Mouse (Mus musculus): ENCODE data around the gene Notch3.
"Not testable (repeated sequence)": the region's sequence is repeated elsewhere in the genome, so short reads cannot be mapped to it uniquely, and the experiment has no call there.

Notch3 gene

DNA sequence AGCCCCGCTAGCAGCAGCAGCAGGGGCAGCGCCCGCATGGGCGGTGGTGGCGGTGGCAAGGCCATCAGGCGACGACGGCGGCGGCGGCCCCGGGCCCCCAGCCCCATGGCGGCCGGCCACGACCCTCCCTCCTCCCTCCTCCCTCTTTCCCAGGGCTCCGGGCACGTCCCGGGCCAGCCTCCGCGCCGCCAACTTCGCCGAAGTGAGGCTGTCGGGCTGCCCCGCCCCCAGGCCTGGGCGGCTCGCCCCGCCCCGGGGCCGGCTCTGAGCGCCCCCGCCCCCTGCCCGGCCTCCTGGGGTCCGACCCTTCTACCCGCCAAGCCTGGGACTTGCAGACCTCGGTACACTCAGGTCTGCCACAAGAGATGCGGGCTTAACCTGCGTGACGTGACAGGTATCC lies at the start of gene Notch3:
TSS of gene Notch3 (minus strand) at position 166 of the 400 bp plus-strand sequence.
- DNase-seq (ENCODE audit: low read depth, low spot score) = peak; percentile 85

DNA sequence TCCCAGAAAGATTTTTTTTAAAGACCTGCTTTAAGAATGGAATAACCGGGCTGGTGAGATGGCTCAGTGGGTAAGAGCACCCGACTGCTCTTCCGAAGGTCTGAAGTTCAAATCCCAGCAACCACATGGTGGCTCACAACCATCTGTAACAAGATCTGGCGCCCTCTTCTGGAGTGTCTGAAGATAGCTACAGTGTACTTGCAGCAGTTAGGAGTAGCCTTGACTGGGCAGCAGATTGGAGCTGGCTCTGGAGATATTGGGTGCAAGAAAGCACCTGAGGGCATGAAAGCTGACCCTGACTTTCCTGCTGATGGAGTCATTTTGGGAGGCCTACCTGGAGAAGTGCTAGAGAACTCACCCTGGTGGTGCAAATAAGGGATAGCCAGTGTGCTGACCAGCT lies 48.9 kb upstream of the Notch3 start:
- DNase-seq (ENCODE audit: low read depth, low spot score) = not testable (repeated sequence)

DNA sequence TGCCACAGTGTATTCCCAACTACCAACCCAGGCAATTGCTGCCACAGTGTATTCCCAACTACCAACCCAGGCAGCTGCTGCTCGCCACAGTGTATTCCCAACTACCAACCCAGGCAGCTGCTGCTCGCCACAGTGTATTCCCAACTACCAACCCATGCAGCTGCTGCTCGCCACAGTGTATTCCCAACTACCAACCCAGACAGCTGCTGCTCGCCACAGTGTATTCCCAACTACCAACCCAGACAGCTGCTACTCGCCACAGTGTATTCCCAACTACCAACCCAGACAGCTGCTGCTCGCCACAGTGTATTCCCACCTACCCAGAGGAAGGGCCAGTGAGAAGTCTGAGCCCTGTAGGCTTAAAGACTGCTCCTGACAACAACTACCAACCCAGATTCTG lies 44.9 kb upstream of the Notch3 start:
- not testable (repeated sequence) for DNase-seq (ENCODE audit: low read depth, low spot score)

DNA sequence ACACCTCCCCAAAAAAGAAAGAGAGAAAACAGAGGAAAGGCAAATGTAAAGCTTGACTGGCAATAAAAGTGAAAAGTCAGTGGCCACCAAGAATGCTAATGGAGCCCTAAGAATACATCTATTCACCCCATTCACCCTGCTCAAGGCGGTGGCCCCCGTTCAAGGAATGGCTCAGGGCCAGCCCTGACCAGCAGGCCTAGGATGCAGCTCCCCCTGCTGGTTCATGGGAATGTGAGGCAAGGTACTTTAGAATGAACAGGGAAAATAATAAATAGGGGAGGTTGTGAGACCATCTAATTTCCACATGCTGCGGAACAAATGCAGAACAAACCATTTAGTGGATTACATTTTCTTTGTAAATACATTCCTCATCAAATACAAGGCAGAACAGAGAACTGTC lies 43.1 kb upstream of the Notch3 start:
- DNase-seq (ENCODE audit: low read depth, low spot score) = peak; percentile 59

DNA sequence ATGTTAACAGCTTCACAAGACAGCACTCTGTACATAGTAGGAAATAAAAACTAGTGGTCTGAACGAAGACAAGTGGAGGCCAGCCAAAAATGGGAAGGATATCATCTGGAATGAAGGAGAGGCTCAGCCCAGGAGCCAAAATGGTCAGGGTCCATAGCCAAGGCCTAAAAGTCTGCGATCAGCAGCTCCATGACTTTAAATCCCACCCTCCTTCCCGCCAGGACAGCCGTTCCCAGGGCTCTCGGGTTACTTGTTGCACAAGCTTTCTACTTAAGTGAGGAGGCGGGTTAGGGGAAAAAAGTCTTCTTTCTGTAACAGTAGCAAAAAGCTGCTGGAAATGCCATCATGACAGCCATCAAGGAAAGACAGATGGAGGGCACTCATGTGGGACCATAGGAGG lies 42.5 kb upstream of the Notch3 start:
- DNase-seq (ENCODE audit: low read depth, low spot score) = no peak

DNA sequence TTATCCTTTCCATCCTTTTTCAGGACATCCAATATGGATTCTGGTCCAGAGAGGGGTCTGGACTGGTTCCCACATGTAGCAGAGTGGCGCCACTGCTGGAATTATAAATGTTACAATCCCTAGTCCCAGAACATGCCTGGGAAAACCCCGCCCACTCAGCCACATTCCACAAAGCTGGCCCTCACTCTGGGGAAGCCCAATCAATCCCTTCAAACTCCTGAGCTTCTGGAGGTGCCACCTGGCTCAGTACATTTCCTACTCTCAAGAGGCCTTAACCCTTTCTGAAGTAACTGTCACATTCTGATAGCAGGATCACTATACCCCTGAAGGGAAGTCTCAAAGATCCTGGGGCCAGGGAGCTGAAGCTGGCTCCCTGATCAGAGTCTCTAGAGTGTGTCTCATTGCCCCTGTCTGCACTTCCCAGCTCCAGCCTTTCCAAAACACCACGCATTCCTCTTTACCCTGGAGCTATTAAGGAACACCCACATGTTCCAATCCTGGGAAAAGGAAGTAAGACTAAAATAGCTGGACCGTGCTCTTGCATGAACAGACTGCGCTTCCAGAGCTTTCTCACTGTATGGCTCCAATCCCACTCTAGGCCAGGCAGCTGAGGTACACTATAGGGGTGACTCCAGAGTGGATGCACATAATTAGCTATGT lies 41.1 kb upstream of the Notch3 start:
- DNase-seq (ENCODE audit: low read depth, low spot score) = no peak

DNA sequence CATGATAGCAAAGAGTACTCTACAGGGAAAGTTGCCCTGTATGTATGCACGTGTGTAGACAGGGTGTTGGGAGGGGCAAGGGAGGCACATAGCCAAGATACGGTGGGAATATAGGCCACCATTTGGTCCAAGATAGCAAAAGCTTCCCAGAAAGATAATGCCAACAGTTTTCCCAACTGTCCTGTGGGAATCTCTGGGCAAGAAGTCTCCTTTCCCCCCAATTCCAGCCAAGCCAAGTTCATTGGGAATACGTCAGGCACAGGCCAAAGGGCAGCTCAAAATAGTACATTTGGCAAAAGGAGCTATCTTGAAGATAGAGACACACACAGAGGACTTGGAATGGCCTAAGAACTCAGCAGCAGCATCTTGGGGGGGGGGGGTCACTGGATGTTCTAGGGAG lies 38.7 kb upstream of the Notch3 start:
- DNase-seq (ENCODE audit: low read depth, low spot score) = no peak

DNA sequence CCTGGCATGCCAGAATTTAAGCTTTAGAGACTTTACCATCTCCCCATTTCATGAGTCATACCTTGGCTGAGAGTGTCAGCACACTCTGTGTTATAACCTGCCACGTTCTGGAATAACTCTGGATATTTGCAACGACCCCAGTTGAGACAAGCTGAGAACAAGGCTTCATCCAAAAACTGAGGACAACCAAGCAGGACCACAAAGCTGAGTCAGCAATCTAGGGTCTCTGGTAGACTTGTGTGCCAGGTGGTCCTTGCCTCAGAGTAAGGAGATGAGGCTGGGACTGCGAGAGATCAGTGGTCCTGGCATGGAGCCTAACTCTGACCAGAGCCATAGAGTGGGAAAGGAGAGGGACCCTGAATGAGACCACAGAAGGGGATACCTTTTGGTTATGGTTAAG lies 36.3 kb upstream of the Notch3 start:
- DNase-seq (ENCODE audit: low read depth, low spot score) = no peak

DNA sequence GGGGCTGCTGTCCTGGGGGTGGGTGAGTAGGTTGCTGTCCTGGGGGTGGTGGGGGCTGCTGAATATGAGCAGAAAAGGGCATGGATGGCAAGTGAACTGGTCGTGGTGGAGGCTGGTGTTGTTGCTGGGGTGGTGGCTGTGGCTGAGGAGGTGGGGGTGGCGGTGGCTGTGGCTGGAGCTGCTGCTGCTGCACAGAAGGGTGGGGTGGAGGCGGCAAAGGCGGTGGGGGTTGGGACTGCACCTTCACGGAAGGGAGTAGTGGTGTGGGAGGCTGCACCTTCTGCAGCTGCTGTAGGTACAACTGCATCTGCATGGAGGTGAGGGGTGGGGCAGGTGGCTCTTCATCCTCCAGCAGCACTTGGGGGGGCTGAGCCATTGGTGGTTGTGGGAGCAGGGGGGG lies 34.4 kb upstream of the Notch3 start:
- no peak for DNase-seq (ENCODE audit: low read depth, low spot score)

DNA sequence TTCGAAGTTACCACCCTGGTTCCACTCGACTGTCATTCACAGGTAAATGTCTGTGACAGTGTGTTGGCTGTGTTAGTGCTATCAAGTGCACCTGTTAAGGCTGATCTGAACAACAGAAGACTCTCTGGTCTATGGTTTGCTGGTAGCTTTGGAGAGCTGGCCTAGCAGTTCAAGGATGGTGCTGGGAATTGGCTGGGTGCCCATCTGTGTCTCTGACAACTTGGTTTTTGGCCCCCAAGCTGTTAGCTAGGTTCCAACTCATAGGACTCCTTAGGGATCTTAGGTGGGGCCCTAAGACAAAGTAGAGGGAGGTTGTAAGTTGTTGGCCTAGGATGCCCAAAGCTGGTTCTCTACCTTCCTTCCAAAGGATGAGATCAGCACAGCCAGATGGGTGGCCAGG lies 33.1 kb upstream of the Notch3 start:
- no peak for DNase-seq (ENCODE audit: low read depth, low spot score)

DNA sequence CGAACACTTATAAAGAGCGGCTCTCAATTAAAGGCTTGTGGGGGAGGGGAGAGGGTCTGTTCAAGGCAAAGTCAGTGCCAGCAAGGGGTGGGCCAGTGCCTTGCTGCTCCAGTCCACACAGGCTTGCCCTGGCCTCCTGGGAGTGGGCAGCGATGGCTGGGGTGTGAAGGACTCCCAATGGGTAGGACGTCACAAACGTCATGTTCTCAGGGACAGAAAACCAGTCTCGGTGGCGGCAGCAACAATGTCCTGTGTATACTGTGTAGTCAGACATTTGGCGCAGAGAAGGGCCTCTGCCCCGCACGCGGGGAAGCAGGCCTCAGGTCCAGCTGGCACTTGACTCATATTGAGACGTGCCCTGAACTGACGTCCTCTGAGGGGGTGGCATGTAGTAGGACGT lies 30.5 kb upstream of the Notch3 start:
- DNase-seq (ENCODE audit: low read depth, low spot score) = no peak

DNA sequence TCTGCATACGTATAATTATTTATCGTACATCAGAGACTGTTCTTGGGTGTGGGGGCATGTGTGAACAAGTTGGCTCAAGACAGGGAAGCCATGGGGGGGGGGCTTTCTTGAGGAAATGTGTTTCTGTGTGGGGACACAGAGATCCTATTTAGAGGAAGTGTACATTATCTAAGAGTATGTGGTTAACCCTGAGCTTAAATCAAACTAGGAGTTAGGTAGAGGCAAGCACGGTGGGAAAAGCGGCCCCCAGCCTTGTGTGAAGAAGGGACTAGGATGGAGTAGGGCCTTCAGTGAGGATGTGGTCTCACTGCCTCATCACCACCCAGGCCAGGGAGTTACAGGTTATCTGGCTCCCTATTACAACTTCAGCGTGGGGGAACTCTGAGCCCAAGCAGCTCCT lies 29.1 kb upstream of the Notch3 start:
- no peak for DNase-seq (ENCODE audit: low read depth, low spot score)

DNA sequence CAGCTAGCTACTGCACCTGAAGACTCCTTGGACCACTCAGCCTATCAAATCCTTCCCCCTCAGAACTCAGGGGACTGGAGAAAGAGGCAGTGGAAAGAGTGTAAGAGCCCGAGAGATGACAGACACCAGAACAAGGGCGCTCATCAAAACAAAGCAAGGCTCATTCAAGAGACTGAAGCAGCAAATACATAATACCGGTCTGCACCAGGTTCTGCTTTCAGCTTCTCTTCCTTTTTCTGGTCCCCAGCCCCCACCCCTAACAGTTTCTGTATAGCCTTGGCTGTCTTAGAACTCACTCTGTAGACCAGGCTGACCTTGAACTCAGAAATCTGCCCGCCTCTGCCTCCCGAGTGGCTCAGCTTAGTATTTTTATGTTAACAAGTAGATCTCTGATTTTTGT lies 26.4 kb upstream of the Notch3 start:
- DNase-seq (ENCODE audit: low read depth, low spot score) = no peak

DNA sequence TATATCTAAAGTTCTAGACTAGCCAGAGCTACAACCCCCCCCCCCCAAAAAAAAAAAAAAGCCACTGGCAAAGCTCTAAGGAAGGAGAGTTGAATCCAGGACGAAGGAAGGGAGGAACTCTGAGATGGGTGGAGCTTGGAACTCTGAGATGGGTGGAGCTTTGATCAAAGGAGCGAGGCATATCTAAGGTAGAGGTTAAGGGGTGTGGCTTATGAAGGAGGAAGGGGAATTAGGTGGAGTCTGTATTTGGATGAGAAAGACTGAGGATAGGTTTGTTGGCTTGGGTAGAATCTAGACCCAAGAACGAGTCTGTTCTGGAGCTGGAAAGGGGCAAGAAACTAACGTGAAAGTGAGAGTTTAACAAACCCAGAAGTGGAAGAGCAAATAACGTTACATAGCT lies 23.2 kb upstream of the Notch3 start:
- DNase-seq (ENCODE audit: low read depth, low spot score) = no peak

DNA sequence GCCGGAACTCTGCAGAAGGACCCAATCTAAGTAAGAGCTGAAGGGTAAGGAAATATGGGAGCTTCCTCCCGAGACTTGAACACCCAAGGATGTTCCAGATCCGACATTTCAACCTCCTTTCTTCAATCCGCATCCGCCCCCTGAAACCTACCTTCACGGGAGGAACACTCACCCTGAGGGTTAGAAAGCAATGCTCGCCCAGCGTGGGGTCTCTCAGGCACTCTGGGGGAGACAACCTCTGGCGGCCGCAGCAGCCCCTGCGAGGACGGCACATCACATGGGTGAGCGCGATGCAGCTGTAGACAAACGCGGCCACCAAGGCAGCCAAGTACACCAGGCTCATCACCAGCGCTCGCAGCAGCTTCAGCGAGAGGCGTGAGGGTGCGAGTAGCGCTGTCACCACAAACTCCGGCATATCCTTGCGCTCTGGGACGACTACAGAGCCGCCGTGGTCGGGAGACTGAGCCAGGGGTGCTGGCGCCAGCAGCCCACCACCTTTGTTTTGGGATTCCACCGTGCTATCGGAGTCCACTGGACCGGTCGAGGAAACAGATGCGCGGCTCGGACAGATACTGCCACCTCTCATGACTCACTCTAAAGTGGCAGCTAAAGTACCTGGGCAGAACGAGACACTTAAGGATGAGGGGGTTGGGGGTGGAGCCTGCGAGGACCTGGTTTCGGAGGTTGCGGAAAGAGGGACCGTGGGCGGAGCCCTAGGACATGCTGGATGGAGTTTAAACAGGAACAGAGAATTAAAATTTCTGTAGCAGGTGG lies 22.4 kb upstream of the Notch3 start, which contains the start of gene Ephx3:
TSS of gene Ephx3 (minus strand) at position 687 of the 774 bp plus-strand sequence.
- peak; percentile 30 for DNase-seq (ENCODE audit: low read depth, low spot score)

DNA sequence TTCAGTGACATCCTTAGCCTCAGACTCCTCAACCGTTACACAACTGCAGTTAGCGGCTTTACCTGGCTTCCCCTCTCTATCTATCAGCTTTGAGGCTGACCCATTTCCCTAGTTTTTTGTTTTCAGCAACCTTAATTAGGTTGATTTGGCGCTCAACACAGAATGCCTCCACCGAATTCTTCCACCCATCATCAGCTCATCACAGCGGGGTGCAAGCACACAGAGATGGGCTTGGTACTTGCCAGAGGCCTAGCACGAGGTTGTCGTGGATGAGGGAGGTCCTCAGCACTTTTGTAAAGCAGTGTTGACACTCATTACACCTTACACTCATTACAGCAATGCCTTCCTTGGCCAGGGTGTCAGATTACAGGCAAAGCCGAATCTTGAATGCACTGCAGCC lies 16.4 kb upstream of the Notch3 start:
- DNase-seq (ENCODE audit: low read depth, low spot score) = no peak

DNA sequence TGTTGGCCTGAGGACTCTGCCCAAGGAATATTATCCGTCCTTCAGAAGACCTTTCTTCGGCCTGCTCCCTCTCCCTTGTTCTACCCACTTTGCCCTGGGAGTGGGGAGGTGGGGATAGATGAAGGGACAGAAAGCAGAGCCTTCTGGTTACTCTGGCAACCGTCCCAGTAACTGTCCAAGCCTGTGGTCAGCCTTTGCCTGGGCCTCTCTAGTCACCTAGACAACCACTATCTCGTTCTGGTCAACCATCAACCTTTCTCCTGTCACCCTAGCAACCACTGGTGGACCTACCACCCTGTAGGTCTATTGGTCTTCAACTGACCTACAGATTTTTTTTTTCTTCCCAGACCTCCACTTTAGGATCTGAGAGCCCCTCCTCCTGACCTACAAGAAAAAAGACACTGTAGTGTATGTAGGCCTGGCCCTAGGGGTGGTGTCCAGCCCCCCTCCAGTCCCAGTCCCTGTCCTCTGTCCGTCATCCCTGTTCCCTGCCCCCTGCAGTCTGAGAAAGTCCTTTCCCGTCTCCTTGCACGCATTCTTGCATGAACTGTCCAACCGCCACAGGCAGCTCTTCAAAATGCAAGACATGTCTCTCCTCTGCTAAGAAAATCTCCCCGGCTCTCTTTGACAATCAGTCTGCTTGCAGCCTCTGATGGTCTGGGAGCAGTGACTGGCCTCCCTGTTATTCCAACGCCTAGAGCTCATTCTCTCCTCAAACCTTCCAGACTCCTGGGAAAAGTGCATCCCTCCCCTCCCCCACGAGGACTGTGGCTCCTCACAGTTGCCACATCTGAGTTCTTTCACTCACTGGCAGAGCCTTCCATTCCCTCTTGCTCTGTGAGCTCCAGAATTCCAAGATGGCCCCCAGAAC lies 13.2 kb upstream of the Notch3 start:
- DNase-seq (ENCODE audit: low read depth, low spot score) = peak; percentile 21

DNA sequence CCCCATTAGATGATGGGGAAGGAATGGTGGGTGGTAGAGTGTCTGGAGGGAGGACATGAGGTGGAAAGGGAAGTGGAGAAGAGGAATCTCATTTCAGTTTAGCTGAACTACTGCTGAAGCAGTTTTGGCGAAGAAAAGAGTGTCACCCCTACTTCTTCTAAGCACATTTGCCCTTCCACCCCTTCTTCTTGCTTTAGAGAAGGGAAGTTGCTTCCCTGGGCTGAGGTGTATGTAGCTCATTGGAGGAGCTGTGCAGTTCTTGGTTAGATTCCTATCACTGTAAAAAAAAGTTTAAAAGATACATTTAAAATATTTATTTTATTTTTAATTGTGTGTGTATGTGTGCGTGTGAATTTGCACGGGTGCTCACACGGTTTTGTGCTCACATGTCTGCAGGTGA lies 10.3 kb upstream of the Notch3 start:
- DNase-seq (ENCODE audit: low read depth, low spot score) = no peak

DNA sequence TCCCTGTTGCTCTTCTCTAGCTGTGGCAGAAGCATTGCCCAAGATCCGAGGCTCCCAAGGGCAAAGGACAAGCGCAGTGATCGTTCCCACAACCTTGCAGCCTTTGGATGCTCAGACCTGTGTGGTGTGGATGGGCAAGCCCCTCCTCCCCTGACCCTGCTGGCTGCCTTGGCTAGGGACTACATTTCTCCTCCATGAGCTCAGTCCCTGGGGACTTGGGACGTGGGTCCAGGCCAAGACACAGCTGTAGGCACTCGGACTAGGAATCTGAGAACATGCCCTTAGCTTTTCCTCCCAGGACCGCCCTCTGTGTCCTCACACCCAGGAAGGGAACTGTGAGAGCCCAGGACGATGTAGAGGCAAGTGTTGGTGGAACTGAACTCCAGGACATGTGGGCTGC lies 6.5 kb upstream of the Notch3 start:
- no peak for DNase-seq (ENCODE audit: low read depth, low spot score)

DNA sequence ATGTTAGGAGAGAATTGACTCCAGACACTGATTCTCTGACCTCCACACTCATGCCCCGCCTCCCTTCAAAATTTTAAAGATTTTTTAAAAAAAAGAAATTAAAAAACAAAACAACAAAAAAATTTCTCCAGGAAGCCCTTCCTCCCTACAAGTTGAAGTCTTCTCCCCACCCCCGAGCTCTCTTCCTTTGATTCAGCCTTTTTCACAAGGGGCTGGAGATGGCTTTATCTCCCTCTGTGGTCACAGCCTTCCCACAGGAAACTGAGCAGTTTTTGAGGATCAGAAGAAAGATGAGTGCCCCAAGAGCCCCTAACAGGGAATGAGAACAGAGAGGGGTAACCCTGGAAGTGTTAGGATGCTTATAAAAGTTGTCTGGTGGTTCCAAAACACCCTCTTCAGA lies 5.8 kb upstream of the Notch3 start:
- DNase-seq (ENCODE audit: low read depth, low spot score) = no peak

DNA sequence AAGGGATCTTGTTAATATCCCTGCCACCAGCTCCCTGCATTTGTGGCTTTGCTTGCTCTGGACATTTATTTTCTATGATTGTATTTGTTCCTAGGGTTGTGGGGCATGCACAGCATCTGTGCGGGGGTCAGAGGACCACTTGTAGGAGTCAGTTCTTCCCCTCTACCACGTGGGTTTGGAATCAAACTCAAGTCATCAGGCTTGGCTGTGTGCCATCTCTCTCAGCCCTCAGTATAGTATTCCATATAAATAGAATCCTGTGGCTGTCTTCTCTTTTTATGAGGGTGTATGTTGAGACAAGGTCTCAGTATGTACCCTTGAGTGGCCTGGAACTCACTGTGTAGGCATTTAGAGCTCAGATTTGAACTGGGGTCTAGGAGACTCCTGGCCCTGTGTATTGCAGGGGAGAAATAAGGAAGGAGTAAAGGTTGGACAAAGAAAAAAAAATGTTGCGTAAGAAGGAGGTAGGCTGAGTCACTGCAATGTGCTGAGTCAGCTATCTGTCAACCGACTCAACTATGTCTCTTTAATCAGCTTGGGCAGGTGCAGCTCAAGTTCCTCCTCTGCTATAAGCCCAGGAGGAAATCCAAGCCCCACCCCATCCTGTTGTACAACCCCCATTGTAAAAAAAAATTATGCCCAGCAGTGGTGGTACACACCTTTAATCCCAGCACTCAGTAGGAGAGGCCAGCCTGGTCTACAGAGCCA lies 3.0 kb upstream of the Notch3 start:
- no peak for DNase-seq (ENCODE audit: low read depth, low spot score)

All from mesoderm, embryonic 11.5 days (tissue).